Mouse (Mus musculus) kidney, postnatal 25 days (tissue): ENCODE results near the gene Rpl3.
A peak's percentile ranks its signal among the peaks of the same experiment; 100 is the strongest.

Source experiments
- DNase-seq, 2 experiments: peaks; one replicate each; pipeline ENCODE4 v3.0.0; 2021; ENCODE audit warnings: mixed read lengths in 2 of 2

Gene Rpl3

GRCm38 (mm10) chr15:80030399-80030798 is 61.3 kb downstream of the Rpl3 start:
- no peak for DNase-seq

GRCm38 (mm10) chr15:80028862-80029261 is 62.8 kb downstream of the Rpl3 start:
- peak in 1 of 2 experiments; percentile 61 for DNase-seq
